Mouse (Mus musculus) heart, embryonic 16.5 days (tissue): ENCODE results near the gene Megf8. TPM values are rescaled to one million over a fixed set of nuclear protein-coding genes. Genes with fewer than 3 reads are reported as not detected.

Source experiments
- ATAC-seq: fragments of 200-750 bp; cut with Nextera tagmentation; replicated peaks from 2 replicates; pipeline ENCODE4 v1.8.0; 2017; ENCODE audit warnings: moderate number of reproducible peaks; ENCODE audit not compliant: insufficient read depth, low FRiP score; ENCODE audit errors: extremely low read depth
- H3K27ac ChIP-seq: fragments of 300-500 bp; sonication (generic); 2 replicates; pipeline ENCODE4 v1.5.1; 2014; ENCODE audit warnings: mild to moderate bottlenecking, low read length, control low read depth, moderate library complexity
- H3K27me3 ChIP-seq: fragments of 300-500 bp; sonication (generic); 2 replicates; pipeline ENCODE4 v1.6.1; 2014; ENCODE audit warnings: low read length, mixed read lengths; ENCODE audit not compliant: control insufficient read depth, insufficient read depth
- H3K36me3 ChIP-seq: fragments of 300-500 bp; sonication (generic); 2 replicates; pipeline ENCODE4 v1.6.1; 2014; ENCODE audit not compliant: control insufficient read depth, insufficient read depth
- H3K4me1 ChIP-seq: fragments of 300-500 bp; sonication (generic); 2 replicates; pipeline ENCODE4 v1.6.1; 2014; ENCODE audit warnings: low read length, mixed read lengths; ENCODE audit not compliant: control insufficient read depth, insufficient read depth
- H3K4me2 ChIP-seq: fragments of 300-500 bp; sonication (generic); 2 replicates; pipeline ENCODE4 v1.6.1; 2014; ENCODE audit warnings: low read depth, mild to moderate bottlenecking, control low read depth, low read length
- H3K4me3 ChIP-seq: fragments of 300-500 bp; sonication (generic); 2 replicates; pipeline ENCODE4 v1.5.1; 2014; ENCODE audit warnings: mild to moderate bottlenecking, control low read depth, low read length
- H3K9ac ChIP-seq: fragments of 300-500 bp; sonication (generic); 2 replicates; pipeline ENCODE4 v1.6.1; 2014; ENCODE audit warnings: low read length, control low read depth
- H3K9me3 ChIP-seq: fragments of 300-500 bp; sonication (generic); replicated peaks from 2 replicates; pipeline ENCODE4 v1.6.1; 2016; ENCODE audit warnings: low read length; ENCODE audit not compliant: control insufficient read depth
- WGBS: fragments of 180-500 bp; shearing (Covaris S2); extraction: QIAGEN DNeasy Blood & Tissue Kit; methylation state at CpG from one replicate; pipeline ENCODE4 v1.1.7; 2014; 5-methylcytosine and 5-hydroxymethylcytosine counted together
- polyA plus RNA-seq: library from polyadenylated mRNA; unstranded; fragments of >200 nt; fragmentation: Nextera tagmentation; extraction: Ambion mirVana; gene quantifications from 2 replicates; pipeline ENCODE4 v1.2.1, GENCODE M21; 2015

Gene Megf8
- polyA plus RNA-seq, 1 experiment from 2014 or later: 7.4 TPM

- Histone ChIP-seq H3K9me3 (no peaks in the 10 kb centered on the region), H3K27me3 (no peaks in the 10 kb centered on the region), H3K4me3 (no peak overlapping the region), H3K27ac (no peak overlapping the region), H3K4me2 (no peak overlapping the region), H3K4me1 (peaks cover 51% of the 10 kb centered on the region), H3K36me3 (0 out of 2 replicates have a peak, but pooled peaks cover 5% of the 10 kb centered on the region), H3K9ac (no peak overlapping the region)
- 80% methylated on average over 30 of the region's 30 CpGs for WGBS
- no peak for ATAC-seq
Measured at GRCm38 (mm10) chr7:25271651-25272444, 45.1 kb upstream of the Megf8 start.

- H3K27me3 ChIP-seq: no peaks in the 10 kb centered on the region
- 80% methylated on average over 38 of the region's 38 CpGs for WGBS
- 0 out of 2 replicates have a peak, but pooled peaks cover 5% of the 10 kb centered on the region for H3K36me3 ChIP-seq
- ATAC-seq: no peak
- no peak overlapping the region for H3K4me2 ChIP-seq
- no peak overlapping the region for H3K27ac ChIP-seq
- peaks cover 56% of the 10 kb centered on the region for H3K4me1 ChIP-seq
- H3K4me3 ChIP-seq: no peak overlapping the region
- no peak overlapping the region for H3K9ac ChIP-seq
- no peaks in the 10 kb centered on the region for H3K9me3 ChIP-seq
Measured at GRCm38 (mm10) chr7:25272445-25273258, 44.3 kb upstream of the Megf8 start.

- H3K27me3 ChIP-seq: no peaks in the 10 kb centered on the region
- H3K9ac ChIP-seq: peak overlapping the region; percentile 32; the same call in 1 of the 2 replicates
- peak overlapping the region; percentile 40; the same call in 1 of the 2 replicates for H3K27ac ChIP-seq
- H3K4me2 ChIP-seq: no peak overlapping the region
- no peak for ATAC-seq
- peaks cover 61% of the 10 kb centered on the region for H3K4me1 ChIP-seq
- H3K4me3 ChIP-seq: no peak overlapping the region
- 79% methylated on average over 22 of the region's 22 CpGs for WGBS
- H3K36me3 ChIP-seq: 0 out of 2 replicates have a peak, but pooled peaks cover 5% of the 10 kb centered on the region
- H3K9me3 ChIP-seq: no peaks in the 10 kb centered on the region
Measured at GRCm38 (mm10) chr7:25273259-25274241, 43.4 kb upstream of the Megf8 start.

- Histone ChIP-seq H3K36me3 (0 out of 2 replicates have a peak, but pooled peaks cover 5% of the 10 kb centered on the region), H3K4me2 (no peak overlapping the region), H3K9ac (peak overlapping the region; percentile 64; the same call in 1 of the 2 replicates), H3K4me1 (peaks cover 54% of the 10 kb centered on the region), H3K27ac (peak overlapping the region; percentile 40; the same call in 1 of the 2 replicates), H3K4me3 (no peak overlapping the region), H3K9me3 (no peaks in the 10 kb centered on the region), H3K27me3 (no peaks in the 10 kb centered on the region)
- 45% methylated on average over 5 of the region's 5 CpGs for WGBS
- ATAC-seq: no peak
Measured at GRCm38 (mm10) chr7:25274571-25274970, 42.4 kb upstream of the Megf8 start.

GRCm38 (mm10) chr7:25274996-25275395 is 42.0 kb upstream of the Megf8 start:
- H3K27ac ChIP-seq: peak overlapping the region; percentile 40
- no peaks in the 10 kb centered on the region for H3K27me3 ChIP-seq
- H3K4me1 ChIP-seq: peaks cover 53% of the 10 kb centered on the region
- H3K4me2 ChIP-seq: no peak overlapping the region
- no peak overlapping the region for H3K4me3 ChIP-seq
- ATAC-seq: no peak
- H3K9ac ChIP-seq: peak overlapping the region; percentile 64; the same call in 1 of the 2 replicates
- WGBS: 91% methylated on average over 3 of the region's 3 CpGs
- H3K9me3 ChIP-seq: no peaks in the 10 kb centered on the region
- 0 out of 2 replicates have a peak, but pooled peaks cover 5% of the 10 kb centered on the region for H3K36me3 ChIP-seq

- 0 out of 2 replicates have a peak, but pooled peaks cover 5% of the 10 kb centered on the region for H3K36me3 ChIP-seq
- no peaks in the 10 kb centered on the region for H3K9me3 ChIP-seq
- peaks cover 58% of the 10 kb centered on the region for H3K4me1 ChIP-seq
- ATAC-seq: no peak
- peak overlapping the region; percentile 7 for H3K4me2 ChIP-seq
- no peaks in the 10 kb centered on the region for H3K27me3 ChIP-seq
- WGBS: 36% methylated on average over 9 of the region's 9 CpGs
- H3K27ac ChIP-seq: peak overlapping the region; percentile 100
- no peak overlapping the region for H3K4me3 ChIP-seq
- peak overlapping the region; percentile 64 for H3K9ac ChIP-seq
Measured at GRCm38 (mm10) chr7:25275555-25276298, 41.2 kb upstream of the Megf8 start.

GRCm38 (mm10) chr7:25277405-25277804 is 39.6 kb upstream of the Megf8 start:
- peaks cover 66% of the 10 kb centered on the region for H3K4me1 ChIP-seq
- no peaks in the 10 kb centered on the region for H3K36me3 ChIP-seq
- no peak overlapping the region for H3K4me3 ChIP-seq
- H3K9ac ChIP-seq: peak overlapping the region; percentile 91
- no peak for ATAC-seq
- H3K27me3 ChIP-seq: no peaks in the 10 kb centered on the region
- H3K4me2 ChIP-seq: peak overlapping the region; percentile 95
- WGBS: 74% methylated on average over 4 of the region's 4 CpGs
- H3K27ac ChIP-seq: peak overlapping the region; percentile 100
- H3K9me3 ChIP-seq: no peaks in the 10 kb centered on the region

GRCm38 (mm10) chr7:25277998-25278340 is 39.0 kb upstream of the Megf8 start:
- H3K9ac ChIP-seq: peak overlapping the region; percentile 91

More at GRCm38 (mm10) chr7:25277998-25278340, 39.0 kb upstream of the Megf8 start:
- H3K27ac ChIP-seq: peak overlapping the region; percentile 100
- no peak for ATAC-seq
- no peaks in the 10 kb centered on the region for H3K27me3 ChIP-seq
- H3K9me3 ChIP-seq: no peaks in the 10 kb centered on the region
- H3K4me1 ChIP-seq: peaks cover 66% of the 10 kb centered on the region
- peak overlapping the region; percentile 81 for H3K4me3 ChIP-seq
- peak overlapping the region; percentile 95 for H3K4me2 ChIP-seq
- no peaks in the 10 kb centered on the region for H3K36me3 ChIP-seq
- 4% methylated on average over 4 of the region's 4 CpGs for WGBS
